Mouse (Mus musculus) cerebellum, adult 2 months (tissue): ENCODE measurements around the gene Zmat5.

Experiments
- CTCF ChIP-seq: fragments of 200-500 bp; IDR thresholded peaks from 2 replicates; pipeline ENCODE4 v1.5.1; 2011; ENCODE audit warnings: low read depth, mild to moderate bottlenecking, control low read depth, low read length, moderate library complexity, borderline replicate concordance; ENCODE audit not compliant: insufficient read depth
- POLR2A ChIP-seq: fragments of 200-500 bp; IDR thresholded peaks from 2 replicates; pipeline ENCODE4 v1.6.1; 2011; ENCODE audit warnings: low read length, control low read depth, borderline replicate concordance; ENCODE audit not compliant: insufficient read depth

GRCm38 (mm10) chr11:4783116-4783515 is 78.6 kb downstream of the Zmat5 start:
- TF ChIP-seq CTCF (no peak), POLR2A (no peak)
